Mouse (Mus musculus) heart, adult 2 months (tissue): ENCODE results near the gene Gm20481.

ENCODE experiments used
- CTCF ChIP-seq: fragments of 200-600 bp; IDR thresholded peaks from 2 replicates; pipeline ENCODE4 v1.8.1; 2022; ENCODE audit warnings: antibody characterized with exemption, mild to moderate bottlenecking, moderate library complexity
- EP300 ChIP-seq: fragments of 200-500 bp; IDR thresholded peaks from 2 replicates; pipeline ENCODE4 v1.6.1; 2011; ENCODE audit warnings: low read depth, low read length, control low read depth; ENCODE audit not compliant: insufficient read depth

DNA sequence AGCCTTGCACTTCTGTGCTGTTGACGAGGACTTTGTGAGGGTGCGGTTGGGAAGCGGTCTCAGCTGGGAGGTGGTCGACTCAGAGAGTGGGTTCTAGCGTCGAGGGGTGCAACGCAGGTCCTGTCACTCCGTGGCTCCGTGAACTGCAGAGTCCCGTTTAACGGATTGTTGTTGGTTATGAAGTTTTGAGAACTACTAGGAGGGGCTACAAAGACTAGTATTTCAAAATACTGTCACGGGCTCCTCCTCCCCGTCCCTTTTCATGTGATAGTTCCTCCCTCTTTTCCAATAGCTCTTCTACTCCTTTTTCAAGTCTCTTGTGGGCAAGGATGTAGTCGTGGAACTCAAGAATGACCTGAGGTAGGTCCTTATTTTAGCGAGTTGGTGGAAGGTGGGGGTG is 12.6 kb downstream of the Gm20481 start:
- TF ChIP-seq CTCF: no peak
- TF ChIP-seq EP300: no peak
